Mouse (Mus musculus): ENCODE measurements around the gene Slamf8. TPM values are rescaled to one million over a fixed set of nuclear protein-coding genes. Genes with fewer than 3 reads are reported as not detected.

Slamf8 gene
- 0.19 and 0.31 TPM in 2 replicates for polyA plus RNA-seq (2012; rRNA removed)

GRCm38 (mm10) chr1:172590385-172590784 is at the start of gene Slamf8:
TSS of gene Slamf8 (minus strand) at chr1:172590568.

GRCm38 (mm10) chr1:172632451-172633326 is 42.3 kb upstream of the Slamf8 start, which contains the start of gene Dusp23:
TSS of gene Dusp23 (minus strand) at chr1:172632962.

GRCm38 (mm10) chr1:172602326-172602725 is 12.0 kb upstream of the Slamf8 start, which contains the start of gene Fcrl6:
TSS of gene Fcrl6 (minus strand) at chr1:172602551.

GRCm38 (mm10) chr1:172555638-172556037 is 34.7 kb downstream of the Slamf8 start, which contains the start of gene Vsig8:
TSS of gene Vsig8 (plus strand) at chr1:172555938.

Other genes with a start within 250 kb of the Slamf8 start
- 0.14 and 0.17 TPM in 2 replicates for gene Kcnj10, start 249.4 kb downstream of the Slamf8 start, polyA plus RNA-seq (2012; rRNA removed)
- gene Pigm, start 214.0 kb downstream of the Slamf8 start, polyA plus RNA-seq (2012; rRNA removed) = 3.6 TPM in 2 replicates
- 0.96 and 1.1 TPM in 2 replicates for gene Slamf9, start 115.2 kb downstream of the Slamf8 start, polyA plus RNA-seq (2012; rRNA removed)
- 1.2 and 1.3 TPM in 2 replicates for gene Igsf9, start 108.8 kb downstream of the Slamf8 start, polyA plus RNA-seq (2012; rRNA removed)
- gene Tagln2, start 90.5 kb downstream of the Slamf8 start, polyA plus RNA-seq (2012; rRNA removed) = 86.1 and 90.5 TPM in 2 replicates
- 0.47 and 0.53 TPM in 2 replicates for gene Cfap45, start 69.8 kb downstream of the Slamf8 start, polyA plus RNA-seq (2012; rRNA removed)
- gene Vsig8, start 34.6 kb downstream of the Slamf8 start, polyA plus RNA-seq (2012; rRNA removed) = 0.26 and 0.84 TPM in 2 replicates
- gene Fcrl6, start 12.0 kb upstream of the Slamf8 start, polyA plus RNA-seq (2012; rRNA removed) = 0.52 and 0.58 TPM in 2 replicates
- gene Dusp23, start 42.4 kb upstream of the Slamf8 start, polyA plus RNA-seq (2012; rRNA removed) = 8.8 and 10.1 TPM in 2 replicates
- 249 and 255 TPM in 2 replicates for gene Crp, start 107.5 kb upstream of the Slamf8 start, polyA plus RNA-seq (2012; rRNA removed)

All from liver, embryonic 18 days (tissue).